Mouse (Mus musculus): ENCODE results near the gene Rcn3. TPM values are rescaled to one million over a fixed set of nuclear protein-coding genes. Genes with fewer than 3 reads are reported as not detected.
A peak's percentile ranks its signal among the peaks of the same experiment; 100 is the strongest.

Gene Rcn3
- total RNA-seq, 2 experiments from 2014 or later, result 2.5 to 7.5 TPM

- ATAC-seq (replicated peaks; ENCODE audit: low FRiP score, poor library complexity, severe bottlenecking), result no peak
Observed at GRCm38 (mm10) chr7:45053117-45053930, 38.7 kb downstream of the Rcn3 start.

GRCm38 (mm10) chr7:45052862-45053116, 39.2 kb downstream of the Rcn3 start, which contains the start of gene Prr12:
Gene Prr12 (minus strand): TSS chr7:45052881.
- no peak for ATAC-seq (replicated peaks; ENCODE audit: low FRiP score, poor library complexity, severe bottlenecking)

DNA sequence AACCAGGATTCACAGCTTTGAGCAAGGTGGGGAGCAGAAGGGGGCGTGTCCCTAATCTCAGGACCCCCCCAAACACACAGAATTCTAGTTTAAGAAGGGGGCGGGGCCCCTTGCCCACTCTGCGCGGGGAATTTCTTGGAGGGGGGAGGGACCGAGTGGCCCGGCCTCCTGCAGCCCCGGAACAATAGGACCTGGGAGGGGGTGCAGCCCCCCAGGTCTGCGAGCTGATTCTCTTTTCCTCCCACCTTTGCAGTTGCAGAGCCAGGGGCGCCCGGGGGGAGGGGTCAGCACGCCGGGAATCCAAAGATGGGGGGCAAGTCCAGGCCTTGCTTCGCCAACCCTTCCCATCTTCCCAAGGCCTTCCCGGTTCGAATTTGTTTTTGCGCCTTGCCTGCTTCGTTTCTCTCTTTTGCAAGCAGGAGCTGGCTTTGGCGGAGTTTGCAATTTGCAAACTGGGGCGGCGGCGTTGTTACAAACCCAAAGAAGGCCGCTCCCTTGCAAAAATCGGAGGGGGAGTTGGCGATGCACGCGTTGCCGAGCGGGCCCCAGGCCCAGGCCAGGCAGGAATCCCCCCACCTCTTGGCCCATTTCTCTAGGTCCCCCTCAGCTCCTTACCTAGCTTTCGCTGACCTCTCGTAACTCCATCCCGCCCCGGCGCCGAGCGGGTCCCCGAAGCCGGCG, 39.7 kb downstream of the Rcn3 start:
- no peak for ATAC-seq (replicated peaks; ENCODE audit: low FRiP score, poor library complexity, severe bottlenecking)

GRCm38 (mm10) chr7:45051601-45051974, 40.4 kb downstream of the Rcn3 start:
- ATAC-seq (replicated peaks; ENCODE audit: low FRiP score, poor library complexity, severe bottlenecking), result no peak

- ATAC-seq (replicated peaks; ENCODE audit: low FRiP score, poor library complexity, severe bottlenecking), result no peak
Observed at GRCm38 (mm10) chr7:45050945-45051600, 40.9 kb downstream of the Rcn3 start.

DNA sequence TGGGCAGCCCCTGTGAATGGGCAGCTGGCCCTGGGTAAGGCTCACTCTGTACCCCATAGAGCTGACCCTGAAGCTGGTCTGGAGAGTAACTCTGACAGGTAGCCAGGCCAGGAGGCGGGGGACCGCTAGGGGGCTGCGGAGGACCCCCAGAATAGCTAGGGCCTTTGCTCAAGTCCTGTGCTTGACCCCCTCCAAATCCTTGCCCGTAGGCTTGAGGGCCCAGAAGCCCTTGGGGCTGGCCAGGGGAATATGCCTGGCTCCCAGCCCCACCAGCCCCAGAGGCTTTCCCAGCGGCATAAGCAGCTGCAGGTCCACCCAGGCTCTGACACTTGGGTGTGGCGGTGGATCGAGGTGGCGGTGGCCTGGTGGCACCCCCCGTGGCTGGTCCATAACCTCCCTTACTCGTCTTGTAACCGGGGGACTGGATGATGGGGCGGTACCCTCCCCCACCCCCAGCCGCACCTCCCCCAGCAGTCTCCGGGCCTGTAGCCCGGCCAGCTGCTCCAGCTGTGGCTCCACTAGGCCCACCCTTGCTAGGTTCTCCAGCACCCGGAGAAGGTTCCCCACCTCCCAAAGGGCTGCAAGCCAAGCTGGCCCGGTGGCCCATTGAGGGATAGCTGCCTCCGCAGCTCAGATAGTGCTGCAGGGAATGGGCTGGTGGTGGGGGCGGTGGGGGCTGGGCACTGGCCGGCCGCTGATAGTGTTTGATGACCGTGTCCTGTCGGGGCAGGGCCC, 42.9 kb downstream of the Rcn3 start:
- no peak for ATAC-seq (replicated peaks; ENCODE audit: low FRiP score, poor library complexity, severe bottlenecking)

GRCm38 (mm10) chr7:45048001-45048890, 43.8 kb downstream of the Rcn3 start:
- ATAC-seq (replicated peaks; ENCODE audit: low FRiP score, poor library complexity, severe bottlenecking), result no peak

- no peak for ATAC-seq (replicated peaks; ENCODE audit: low FRiP score, poor library complexity, severe bottlenecking)
Observed at GRCm38 (mm10) chr7:45047491-45047890, 44.5 kb downstream of the Rcn3 start.

DNA sequence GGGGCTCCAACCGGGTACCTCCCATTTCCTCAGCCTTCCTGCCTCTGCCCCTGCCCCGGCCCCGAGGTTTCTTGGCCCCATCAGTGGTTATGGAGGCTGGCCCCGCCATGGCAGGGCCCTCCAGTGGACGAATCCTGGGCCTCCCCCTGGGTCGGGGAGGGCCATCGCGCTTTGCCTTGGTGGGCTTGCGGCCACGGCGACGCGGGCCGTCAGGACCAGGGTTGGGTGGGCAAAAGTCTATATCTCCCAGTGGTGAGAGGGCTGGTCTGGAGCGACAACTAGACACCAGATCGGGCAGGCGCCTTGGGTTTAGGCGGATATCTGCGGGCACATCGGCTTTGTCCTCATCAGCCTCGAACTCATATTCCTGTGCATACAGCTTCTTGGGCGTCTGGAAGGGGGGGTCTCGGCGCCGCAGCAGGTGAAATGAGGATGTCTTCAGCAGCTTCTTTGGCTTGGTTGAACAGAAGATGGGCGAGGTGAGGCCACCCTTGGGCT, 45.1 kb downstream of the Rcn3 start:
- ATAC-seq (replicated peaks; ENCODE audit: low FRiP score, poor library complexity, severe bottlenecking), result no peak

DNA sequence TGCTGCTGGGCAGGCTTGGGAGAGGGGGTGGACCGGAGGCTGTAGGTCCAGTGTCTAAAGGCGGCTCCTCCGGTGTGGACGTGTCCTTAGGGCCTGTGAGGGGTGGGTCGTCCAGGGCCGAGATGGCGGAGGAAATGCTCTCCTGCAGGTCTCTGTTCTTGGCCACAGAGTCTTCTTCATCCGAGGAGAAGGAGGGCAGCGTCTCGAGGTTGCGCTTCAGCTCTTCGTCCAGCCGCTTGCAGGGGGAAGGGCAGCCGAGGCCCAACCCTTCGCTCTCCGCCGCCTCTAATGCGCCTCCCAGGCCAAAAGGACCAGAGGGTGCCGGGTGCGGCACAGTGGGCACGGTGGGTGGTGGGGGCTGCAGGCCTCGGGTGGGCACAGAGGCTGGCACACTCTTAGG, 46.3 kb downstream of the Rcn3 start:
- no peak for ATAC-seq (replicated peaks; ENCODE audit: low FRiP score, poor library complexity, severe bottlenecking)

- ATAC-seq (replicated peaks; ENCODE audit: low FRiP score, poor library complexity, severe bottlenecking), result no peak
Observed at GRCm38 (mm10) chr7:45043307-45043706, 48.7 kb downstream of the Rcn3 start.

GRCm38 (mm10) chr7:45040851-45041250, 51.2 kb downstream of the Rcn3 start:
- ATAC-seq (replicated peaks; ENCODE audit: low FRiP score, poor library complexity, severe bottlenecking), result no peak

GRCm38 (mm10) chr7:45038411-45038810, 53.6 kb downstream of the Rcn3 start:
- ATAC-seq (replicated peaks; ENCODE audit: low FRiP score, poor library complexity, severe bottlenecking), result no peak

- ATAC-seq (replicated peaks; ENCODE audit: low FRiP score, poor library complexity, severe bottlenecking), result peak; percentile 83
Observed at GRCm38 (mm10) chr7:45037720-45038361, 54.2 kb downstream of the Rcn3 start.

DNA sequence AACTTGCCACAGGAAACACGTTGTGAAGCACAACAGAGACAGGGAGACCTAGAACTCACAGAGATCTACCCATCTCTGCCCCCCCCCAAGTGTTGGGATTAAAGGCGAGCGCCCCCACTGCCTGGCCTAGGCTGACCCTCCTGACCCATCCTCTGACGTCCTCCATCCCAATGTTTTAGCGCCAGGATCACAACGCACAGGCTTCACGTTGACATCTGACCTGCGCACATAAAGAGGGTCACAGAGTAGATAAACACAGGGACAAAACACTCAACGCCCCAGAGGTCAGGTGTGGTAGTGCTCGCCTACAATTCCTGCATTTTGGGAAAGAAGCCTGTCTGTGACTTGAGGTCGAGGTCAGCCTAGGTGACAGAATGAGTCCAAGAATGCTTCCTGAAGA, 55.3 kb downstream of the Rcn3 start:
- no peak for ATAC-seq (replicated peaks; ENCODE audit: low FRiP score, poor library complexity, severe bottlenecking)

DNA sequence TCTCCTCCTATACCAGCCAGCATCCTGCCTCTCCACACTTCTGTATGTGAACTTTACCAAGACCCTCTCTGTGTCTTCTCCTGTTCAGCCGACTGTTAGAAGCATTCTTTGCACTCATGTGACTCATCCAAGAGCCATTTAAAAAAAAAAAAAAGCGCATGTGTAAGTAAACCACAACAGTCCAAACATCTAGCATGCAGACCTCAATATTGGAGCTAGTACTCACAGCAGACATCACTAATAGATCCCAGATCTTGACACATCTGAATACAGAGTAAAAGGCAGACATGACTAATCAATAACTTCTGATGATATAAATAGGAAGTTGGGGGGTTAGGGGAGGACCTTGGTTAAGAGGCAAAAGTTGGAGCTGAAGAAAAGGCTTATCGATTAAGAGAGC, 56.4 kb downstream of the Rcn3 start:
- no peak for ATAC-seq (replicated peaks; ENCODE audit: low FRiP score, poor library complexity, severe bottlenecking)

GRCm38 (mm10) chr7:45033722-45034359, 58.2 kb downstream of the Rcn3 start:
- ATAC-seq (replicated peaks; ENCODE audit: low FRiP score, poor library complexity, severe bottlenecking), result no peak

Measured in erythroblast, adult 5-6 weeks (primary cell).